Mouse (Mus musculus): ENCODE data around the gene Ppp1r18. TPM values are rescaled to one million over a fixed set of nuclear protein-coding genes. Genes with fewer than 3 reads are reported as not detected.
A peak's percentile ranks its signal among the peaks of the same experiment; 100 is the strongest.

Gene Ppp1r18
- total RNA-seq, 4 experiments from 2014 or later, result 2.4 to 4.7 (median 3.3) TPM

GRCm38 (mm10) chr17:35869346-35870067, 4.1 kb downstream of the Ppp1r18 start:
- no peak for DNase-seq (ENCODE audit: low spot score in 2 of 2)

GRCm38 (mm10) chr17:35870151-35870883, 4.9 kb downstream of the Ppp1r18 start:
- DNase-seq (ENCODE audit: low spot score in 2 of 2), result no peak

- no peak for DNase-seq (ENCODE audit: low spot score in 2 of 2)
These were observed 5.7 kb downstream of the Ppp1r18 start for GRCm38 (mm10) chr17:35870884-35871696.

- peak; percentile 71 to 80 for DNase-seq (ENCODE audit: low spot score in 2 of 2)
These were observed 8.6 kb downstream of the Ppp1r18 start for GRCm38 (mm10) chr17:35873774-35874519.

DNA sequence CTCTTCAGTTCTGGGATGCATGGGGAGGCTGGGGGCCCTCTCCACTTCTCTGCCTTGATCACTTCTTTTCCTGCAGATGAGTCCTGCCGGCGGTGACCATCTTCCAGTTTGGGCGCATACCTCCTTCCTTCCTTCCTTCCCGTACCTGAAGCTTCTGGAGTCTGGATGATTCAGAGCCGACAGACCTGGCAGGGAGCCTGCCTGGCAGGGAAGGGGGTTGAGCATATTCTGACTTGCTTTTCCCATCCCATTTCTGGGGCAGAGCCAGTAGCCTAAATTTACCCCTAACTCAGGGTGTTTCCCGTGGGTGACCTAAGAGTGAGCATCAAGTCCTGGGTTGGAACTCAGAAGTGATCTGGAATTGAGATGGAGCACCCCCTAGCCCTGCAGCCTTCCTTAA, 9.3 kb downstream of the Ppp1r18 start:
- DNase-seq (ENCODE audit: low spot score in 2 of 2), result no peak

- DNase-seq (ENCODE audit: low spot score in 2 of 2), result peak; percentile 84 to 91
These were observed 14.1 kb downstream of the Ppp1r18 start, which contains the start of gene Dhx16 for GRCm38 (mm10) chr17:35879245-35880057. Gene Dhx16, plus strand, starts transcription at chr17:35879819.

- no peak for DNase-seq (ENCODE audit: low spot score in 2 of 2)
These were observed 17.5 kb downstream of the Ppp1r18 start for GRCm38 (mm10) chr17:35882924-35883323.

- DNase-seq (ENCODE audit: low spot score in 2 of 2), result no peak
These were observed 18.4 kb downstream of the Ppp1r18 start for GRCm38 (mm10) chr17:35883777-35884176.

DNA sequence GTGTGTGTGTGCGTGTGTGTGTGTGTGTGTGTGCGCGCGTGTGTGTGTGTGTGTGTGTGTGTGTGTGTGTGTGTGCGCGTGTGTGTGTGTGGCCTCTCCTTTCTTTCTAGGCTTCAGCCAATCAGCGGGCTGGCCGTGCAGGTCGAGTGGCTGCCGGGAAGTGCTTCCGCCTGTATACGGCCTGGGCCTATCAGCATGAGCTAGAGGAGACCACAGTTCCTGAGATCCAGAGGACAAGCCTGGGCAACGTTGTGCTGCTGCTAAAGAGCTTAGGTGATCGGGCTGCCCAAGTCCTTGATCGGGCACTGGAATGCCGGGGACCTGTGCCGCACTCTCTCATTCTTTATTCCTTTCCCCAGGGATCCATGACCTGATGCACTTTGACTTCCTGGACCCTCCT, 22.3 kb downstream of the Ppp1r18 start:
- DNase-seq (ENCODE audit: low spot score in 2 of 2), result no peak

DNA sequence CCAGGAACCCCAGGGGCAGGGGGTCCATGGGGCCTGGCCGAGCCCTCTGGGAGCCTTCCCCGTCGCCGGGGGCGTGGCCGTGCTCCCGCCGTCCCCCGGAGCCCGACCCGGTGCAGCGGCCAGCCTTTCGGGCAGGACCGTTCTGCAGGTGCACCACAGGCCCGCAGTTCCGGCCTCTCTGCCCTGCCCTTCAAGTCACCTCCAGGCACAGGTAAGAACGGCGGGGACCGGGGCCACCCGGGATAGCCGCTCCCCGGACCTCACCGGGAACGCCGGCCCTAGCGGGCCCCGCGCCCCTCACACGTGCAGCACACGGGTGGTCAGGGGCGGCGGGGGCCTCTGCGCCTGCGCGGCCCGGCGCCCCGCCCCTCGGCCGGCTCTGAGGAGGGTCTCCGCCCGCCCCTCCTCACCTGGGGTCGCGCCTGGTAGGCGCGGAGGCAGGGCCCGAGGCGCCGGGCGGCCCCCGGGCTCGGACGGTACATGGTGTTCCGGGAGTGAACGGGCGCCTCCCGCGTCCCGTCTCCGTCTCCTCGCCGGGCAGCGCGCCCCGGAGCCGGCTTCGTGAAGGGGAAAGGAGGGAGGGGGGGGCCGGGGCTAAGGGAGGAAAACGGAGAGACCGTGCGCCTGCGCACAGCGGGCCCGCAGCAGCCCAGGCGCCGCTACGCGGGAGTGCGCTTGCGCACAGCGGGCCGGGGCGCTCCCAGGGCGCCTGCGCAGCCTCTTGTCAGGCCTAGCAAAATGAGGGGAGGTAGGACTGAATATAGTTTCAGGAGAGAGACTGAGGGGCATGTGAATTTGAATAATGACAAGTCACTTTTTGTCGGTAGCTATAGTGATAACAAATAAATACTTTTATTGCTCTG, 31.6 kb downstream of the Ppp1r18 start, which contains the start of gene 2310061I04Rik:
Gene 2310061I04Rik (minus strand): TSS at position 651 of the 863 bp plus-strand sequence.
- DNase-seq (ENCODE audit: low spot score in 2 of 2), result peak; percentile 85 to 92

GRCm38 (mm10) chr17:35897644-35898573, 32.5 kb downstream of the Ppp1r18 start:
- DNase-seq (ENCODE audit: low spot score in 2 of 2), result peak in 1 of 2 experiments; percentile 30

DNA sequence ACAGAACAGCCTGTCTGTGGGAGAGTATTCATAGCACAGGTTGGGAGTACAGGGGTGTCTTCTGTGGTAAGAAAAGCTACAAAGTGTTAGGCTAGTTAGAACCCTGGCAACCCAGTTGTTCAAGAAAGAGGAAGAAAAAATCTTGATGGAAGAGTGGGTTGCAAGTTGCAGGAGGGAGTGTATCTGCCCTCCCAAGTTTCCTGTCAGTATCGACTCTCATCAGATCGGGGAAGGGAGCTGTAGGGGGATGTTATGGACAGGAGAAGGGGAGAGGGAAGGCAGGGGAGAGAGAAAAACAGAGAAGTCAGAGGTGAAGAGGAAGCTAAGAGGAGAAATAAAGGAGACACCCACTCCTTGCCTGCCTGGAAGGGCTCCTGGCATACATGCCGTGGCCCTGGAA, 35.2 kb downstream of the Ppp1r18 start:
- no peak for DNase-seq (ENCODE audit: low spot score in 2 of 2)

DNA sequence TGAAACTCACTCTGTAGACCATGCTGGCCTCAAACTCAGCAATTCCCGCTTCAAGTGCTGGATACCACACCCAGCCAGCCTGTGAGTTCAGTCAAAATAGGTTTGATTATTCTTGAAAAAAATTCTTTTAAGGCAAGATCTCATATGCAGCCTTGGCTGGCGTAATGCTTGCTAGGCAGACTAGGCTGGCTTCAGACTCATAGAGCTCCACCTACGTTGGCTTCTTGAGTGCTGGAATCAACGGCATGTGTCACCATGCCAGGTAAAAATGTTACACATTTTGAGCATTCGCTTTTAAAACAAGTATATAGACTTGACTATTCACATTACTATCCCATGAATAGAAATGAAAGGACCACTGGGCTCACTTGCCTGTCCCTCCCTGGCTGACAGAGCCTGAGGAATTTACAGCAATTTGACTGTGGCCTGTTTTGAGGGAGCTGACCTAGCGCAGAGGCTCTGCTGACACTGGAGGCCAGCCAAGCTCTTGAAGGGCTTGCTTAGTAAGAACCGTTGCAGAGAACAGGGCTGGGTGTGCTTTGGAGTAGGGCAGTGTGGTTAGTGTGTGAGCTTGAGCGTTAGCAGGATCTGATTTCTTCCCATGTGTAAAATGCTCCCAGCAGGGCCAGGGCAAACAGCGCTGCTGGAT, 38.1 kb downstream of the Ppp1r18 start:
- DNase-seq (ENCODE audit: low spot score in 2 of 2), result no peak

DNA sequence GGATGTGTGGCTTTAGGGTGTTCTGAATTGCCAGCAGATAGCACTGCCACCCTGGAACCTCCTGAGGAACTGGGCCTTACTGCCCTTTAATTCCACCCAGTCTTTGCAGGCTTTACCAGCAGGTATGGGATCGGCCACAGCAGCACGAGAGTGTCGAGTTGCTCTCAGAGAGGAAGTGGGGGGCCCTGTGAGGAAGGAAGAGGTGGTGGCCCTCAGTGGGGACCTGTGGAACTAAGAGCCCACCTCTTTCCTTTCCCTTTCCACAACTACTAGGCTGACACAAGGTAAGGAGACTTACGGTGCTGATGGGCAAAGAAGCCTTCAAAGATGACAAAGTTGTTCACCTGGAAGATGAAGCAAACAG, 38.6 kb downstream of the Ppp1r18 start:
- no peak for DNase-seq (ENCODE audit: low spot score in 2 of 2)

DNA sequence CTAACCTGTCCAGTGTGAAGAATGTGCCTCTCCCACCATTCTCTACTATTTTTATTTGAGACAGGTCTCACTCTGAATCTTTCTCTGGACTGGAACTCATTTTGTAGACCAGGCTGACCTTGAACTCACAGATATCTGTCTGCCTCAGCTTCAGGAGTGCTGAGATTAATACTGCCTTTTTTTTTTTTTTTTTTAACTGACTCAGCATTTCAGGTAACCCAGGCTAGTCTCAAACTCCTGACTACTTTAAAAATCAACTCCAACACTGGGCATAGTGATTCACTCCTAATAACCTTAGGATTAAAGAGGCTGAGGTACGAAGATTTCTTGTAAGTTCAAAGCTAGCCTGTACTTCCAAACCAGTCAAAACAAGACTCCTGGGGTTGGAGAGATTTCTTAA, 40.2 kb downstream of the Ppp1r18 start:
- no peak for DNase-seq (ENCODE audit: low spot score in 2 of 2)

DNA sequence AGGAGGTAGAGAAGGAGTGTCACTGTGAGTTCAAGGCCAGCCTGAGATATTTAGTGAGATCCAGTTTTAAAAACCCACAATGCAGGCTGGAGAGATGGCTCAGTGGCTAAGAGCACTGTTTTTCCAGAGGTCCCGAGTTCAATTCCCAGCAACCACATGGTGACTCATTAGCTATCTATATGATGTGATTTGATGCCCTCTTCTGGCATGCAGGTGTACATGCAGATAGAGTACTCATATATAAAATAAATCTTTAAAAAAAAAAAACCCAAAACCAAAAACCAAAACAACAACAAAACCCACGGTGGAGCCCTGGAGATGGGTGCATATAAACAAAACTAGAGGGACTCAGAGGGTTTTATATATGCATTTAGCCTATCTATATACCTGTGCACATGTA, 42.2 kb downstream of the Ppp1r18 start:
- no peak for DNase-seq (ENCODE audit: low spot score in 2 of 2)

DNA sequence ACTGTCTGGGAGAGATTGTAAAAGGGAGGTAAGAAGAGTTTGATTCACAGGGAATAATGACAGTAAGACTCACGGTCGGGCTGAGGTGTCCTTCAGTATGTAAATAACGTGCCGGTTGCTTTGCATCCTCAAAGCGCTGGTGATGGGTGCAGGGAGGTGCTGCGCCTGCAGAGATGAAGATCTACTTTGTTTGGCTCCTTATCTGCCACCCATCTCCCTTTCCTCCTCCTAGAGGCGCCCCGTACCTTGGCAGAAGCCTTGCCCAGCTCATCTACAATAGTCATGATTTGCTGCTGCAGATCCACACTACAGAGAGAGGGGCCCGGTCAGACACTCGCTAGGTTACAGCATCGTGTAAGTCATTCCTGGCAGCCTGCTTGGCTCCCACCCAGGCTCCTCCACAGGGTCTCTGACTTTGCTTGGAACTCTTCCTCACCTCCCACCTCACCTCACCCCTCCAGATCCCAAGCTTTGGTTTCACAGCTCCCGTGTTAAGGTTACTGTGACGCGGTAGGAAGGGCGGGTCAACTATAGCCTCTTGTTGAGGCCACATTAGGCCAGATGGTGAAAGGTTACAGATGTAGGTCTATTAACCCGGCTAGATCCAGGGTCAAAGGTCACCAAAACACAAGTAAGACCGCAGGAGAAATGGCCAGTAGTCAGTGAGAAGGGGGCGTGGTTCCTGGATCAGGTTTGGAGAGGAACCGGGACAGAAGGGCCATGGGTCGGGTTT, 44.0 kb downstream of the Ppp1r18 start:
- no peak for DNase-seq (ENCODE audit: low spot score in 2 of 2)
